Mouse (Mus musculus) limb, embryonic 10.5 days (tissue): ENCODE measurements around the gene Igsf6. TPM values are rescaled to one million over a fixed set of nuclear protein-coding genes. Genes with fewer than 3 reads are reported as not detected.

Experiments used
- DNase-seq: peaks from one replicate; pipeline ENCODE4 v3.0.0-alpha.2; 2017; ENCODE audit warnings: low spot score
- H3K27ac ChIP-seq: fragments of 300-500 bp; sonication (generic); 2 replicates; pipeline ENCODE4 v1.5.1; 2016; ENCODE audit warnings: mild to moderate bottlenecking
- H3K27me3 ChIP-seq: fragments of 300-500 bp; sonication (generic); 2 replicates; pipeline ENCODE4 v1.6.1; 2016; ENCODE audit warnings: low read depth, mild to moderate bottlenecking; ENCODE audit not compliant: poor library complexity, severe bottlenecking
- H3K36me3 ChIP-seq: fragments of 300-500 bp; sonication (generic); 2 replicates; pipeline ENCODE4 v1.6.1; 2016; ENCODE audit warnings: mild to moderate bottlenecking, moderate library complexity
- H3K4me1 ChIP-seq: fragments of 300-500 bp; sonication (generic); 2 replicates; pipeline ENCODE4 v1.6.1; 2016
- H3K4me3 ChIP-seq: fragments of 300-500 bp; sonication (generic); 2 replicates; pipeline ENCODE4 v1.5.1; 2016; ENCODE audit warnings: mild to moderate bottlenecking, moderate library complexity
- H3K9me3 ChIP-seq: fragments of 300-500 bp; sonication (generic); replicated peaks from 2 replicates; pipeline ENCODE4 v1.6.1; 2016; ENCODE audit warnings: mild to moderate bottlenecking
- WGBS: fragments of 180-500 bp; shearing (Covaris S2); methylation state at CpG from one replicate; pipeline ENCODE4 v1.1.7; 2016; 5-methylcytosine and 5-hydroxymethylcytosine counted together
- polyA plus RNA-seq: library from polyadenylated mRNA; unstranded; fragments of >200 nt; fragmentation: Nextera tagmentation; extraction: Ambion mirVana; gene quantifications from 2 replicates; pipeline ENCODE4 v1.2.1, GENCODE M21; 2016

Gene Igsf6
- polyA plus RNA-seq, result 0.65 and 1.1 TPM in 2 replicates

- H3K27ac ChIP-seq, result no peak within 1 kb of the TSS
- peaks cover 88% of the 10 kb centered on the region for H3K36me3 ChIP-seq
- no peaks in the 10 kb centered on the region for H3K9me3 ChIP-seq
- 84% methylated on average over 11 of the region's 11 CpGs for WGBS
- H3K4me3 ChIP-seq, result no peak within 1 kb of the TSS
- H3K4me1 ChIP-seq, result 0 out of 2 replicates have a peak, but pooled peaks cover 4% of the 10 kb centered on the region
- no peaks in the 10 kb centered on the region for H3K27me3 ChIP-seq
- DNase-seq, result no peak
These were observed at the start of gene Igsf6 for GRCm38 (mm10) chr7:121074281-121074680. TSS of gene Igsf6 (minus strand) at chr7:121074572.

- H3K27me3 ChIP-seq, result no peaks in the 10 kb centered on the region
- H3K4me1 ChIP-seq, result no peaks in the 10 kb centered on the region; the same call in 1 of the 2 replicates
- peak; percentile 84 for DNase-seq
- no peak overlapping the region for H3K4me3 ChIP-seq
- H3K36me3 ChIP-seq, result no peaks in the 10 kb centered on the region
- no peak overlapping the region for H3K27ac ChIP-seq
- WGBS, result 15% methylated on average over 10 of the region's 10 CpGs
- H3K9me3 ChIP-seq, result no peaks in the 10 kb centered on the region
These were observed 45.9 kb upstream of the Igsf6 start for GRCm38 (mm10) chr7:121120143-121120818.

GRCm38 (mm10) chr7:121111762-121112161 is 37.4 kb upstream of the Igsf6 start:
- Histone ChIP-seq H3K4me3 (no peak overlapping the region), H3K27me3 (no peaks in the 10 kb centered on the region), H3K9me3 (no peaks in the 10 kb centered on the region), H3K36me3 (no peaks in the 10 kb centered on the region), H3K27ac (no peak overlapping the region), H3K4me1 (no peaks in the 10 kb centered on the region)
- 66% methylated on average over 3 of the region's 3 CpGs for WGBS
- DNase-seq, result no peak

- H3K27ac ChIP-seq, result no peak overlapping the region
- 60% methylated on average over 3 of the region's 3 CpGs for WGBS
- H3K4me3 ChIP-seq, result no peak overlapping the region
- H3K27me3 ChIP-seq, result no peaks in the 10 kb centered on the region
- no peaks in the 10 kb centered on the region for H3K4me1 ChIP-seq
- no peaks in the 10 kb centered on the region for H3K9me3 ChIP-seq
- DNase-seq, result no peak
- H3K36me3 ChIP-seq, result no peaks in the 10 kb centered on the region
These were observed 36.9 kb upstream of the Igsf6 start for GRCm38 (mm10) chr7:121111321-121111720.

- H3K9me3 ChIP-seq, result no peaks in the 10 kb centered on the region
- DNase-seq, result no peak
- 66% methylated on average over 3 of the region's 3 CpGs for WGBS
- H3K4me1 ChIP-seq, result no peaks in the 10 kb centered on the region
- H3K27ac ChIP-seq, result no peak overlapping the region
- H3K27me3 ChIP-seq, result no peaks in the 10 kb centered on the region
- H3K36me3 ChIP-seq, result no peaks in the 10 kb centered on the region
- H3K4me3 ChIP-seq, result no peak overlapping the region
These were observed 33.5 kb upstream of the Igsf6 start for GRCm38 (mm10) chr7:121107851-121108250.

GRCm38 (mm10) chr7:121098614-121099389 is 24.4 kb upstream of the Igsf6 start:
- no peak for DNase-seq

GRCm38 (mm10) chr7:121093026-121093425 is 18.7 kb upstream of the Igsf6 start:
- DNase-seq, result no peak
- Histone ChIP-seq H3K27ac (no peak overlapping the region), H3K4me1 (peaks cover 3% of the 10 kb centered on the region; the same call in 1 of the 2 replicates), H3K27me3 (no peaks in the 10 kb centered on the region), H3K9me3 (no peaks in the 10 kb centered on the region), H3K4me3 (no peak overlapping the region), H3K36me3 (no peaks in the 10 kb centered on the region)
- 66% methylated on average over 4 of the region's 4 CpGs for WGBS

More at GRCm38 (mm10) chr7:121098614-121099389, 24.4 kb upstream of the Igsf6 start:
- Histone ChIP-seq H3K27ac (no peak overlapping the region), H3K9me3 (no peaks in the 10 kb centered on the region), H3K4me1 (peaks cover 3% of the 10 kb centered on the region; the same call in 1 of the 2 replicates), H3K36me3 (no peaks in the 10 kb centered on the region), H3K4me3 (no peak overlapping the region), H3K27me3 (no peaks in the 10 kb centered on the region)
- 61% methylated on average over 10 of the region's 10 CpGs for WGBS

- Histone ChIP-seq H3K4me1 (0 out of 2 replicates have a peak, but pooled peaks cover 4% of the 10 kb centered on the region), H3K4me3 (no peak overlapping the region), H3K9me3 (no peaks in the 10 kb centered on the region), H3K27ac (no peak overlapping the region), H3K27me3 (no peaks in the 10 kb centered on the region), H3K36me3 (no peaks in the 10 kb centered on the region)
- no peak for DNase-seq
- WGBS, result 93% methylated on average over 7 of the region's 7 CpGs
These were observed 16.4 kb upstream of the Igsf6 start for GRCm38 (mm10) chr7:121090748-121091147.

- DNase-seq, result no peak
- Histone ChIP-seq H3K27me3 (no peaks in the 10 kb centered on the region), H3K4me1 (peaks cover 13% of the 10 kb centered on the region), H3K4me3 (no peak overlapping the region), H3K9me3 (no peaks in the 10 kb centered on the region), H3K27ac (no peak overlapping the region), H3K36me3 (no peaks in the 10 kb centered on the region)
- 79% methylated on average over 5 of the region's 5 CpGs for WGBS
These were observed 14.4 kb upstream of the Igsf6 start for GRCm38 (mm10) chr7:121088745-121089144.

- Histone ChIP-seq H3K27me3 (no peaks in the 10 kb centered on the region), H3K4me3 (no peak overlapping the region), H3K27ac (no peak overlapping the region), H3K36me3 (peaks cover 2% of the 10 kb centered on the region; the same call in 1 of the 2 replicates), H3K9me3 (no peaks in the 10 kb centered on the region), H3K4me1 (peaks cover 30% of the 10 kb centered on the region)
- WGBS, result 50% methylated on average over 4 of the region's 4 CpGs
- DNase-seq, result no peak
These were observed 11.1 kb upstream of the Igsf6 start for GRCm38 (mm10) chr7:121085500-121085899.

- Histone ChIP-seq H3K4me3 (no peak overlapping the region), H3K36me3 (peaks cover 7% of the 10 kb centered on the region; the same call in 1 of the 2 replicates), H3K27ac (no peak overlapping the region), H3K9me3 (no peaks in the 10 kb centered on the region), H3K4me1 (peaks cover 30% of the 10 kb centered on the region), H3K27me3 (no peaks in the 10 kb centered on the region)
- WGBS, result 78% methylated on average over 8 of the region's 8 CpGs
- DNase-seq, result no peak
These were observed 10.6 kb upstream of the Igsf6 start for GRCm38 (mm10) chr7:121084840-121085453.

GRCm38 (mm10) chr7:121082949-121083513 is 8.7 kb upstream of the Igsf6 start:
- H3K4me3 ChIP-seq, result no peak overlapping the region
- peaks cover 20% of the 10 kb centered on the region for H3K36me3 ChIP-seq
- H3K27ac ChIP-seq, result no peak overlapping the region
- WGBS, result 78% methylated on average over 9 of the region's 9 CpGs
- H3K9me3 ChIP-seq, result no peaks in the 10 kb centered on the region
- DNase-seq, result no peak
- peaks cover 30% of the 10 kb centered on the region for H3K4me1 ChIP-seq
- no peaks in the 10 kb centered on the region for H3K27me3 ChIP-seq
